Mouse (Mus musculus) lung, adult 2 months (tissue): ENCODE measurements at regions not wholly inside any gene's neighbourhood (a gene's known extent, or its start where the extent isn't known, plus 50 kb on each side); places are given as distances from the start of the nearest gene placed in this dataset.

Source experiments
- CTCF ChIP-seq: fragments of 200-500 bp; IDR thresholded peaks from 2 replicates; pipeline ENCODE4 v1.5.1; 2011; ENCODE audit warnings: mild to moderate bottlenecking, low read length, control low read depth; ENCODE audit not compliant: insufficient read depth
- POLR2A ChIP-seq: fragments of 200-500 bp; IDR thresholded peaks from 2 replicates; pipeline ENCODE4 v1.6.1; 2011; ENCODE audit warnings: low read depth, mild to moderate bottlenecking, control low read depth, low read length, borderline replicate concordance; ENCODE audit errors: extremely low read depth

GRCm38 (mm10) chrX:11752973-11753590, 407.1 kb downstream of the Bcor start:
- no peak for TF ChIP-seq CTCF
- no peak for TF ChIP-seq POLR2A
